Mouse (Mus musculus) CH12.LX (cell line): Measurements from ENCODE around the gene Itga9.

Experiments
- CTCF ChIP-seq, 2 experiments: IDR thresholded peaks in 1 of 2; conservative IDR thresholded peaks in 1 of 2; 2 replicates each; pipeline ENCODE4 v1.5.1; 2011 to 2012; ENCODE audit warnings: low read depth in 2 of 2, low read length in 2 of 2, improper control_type of control experiment in 1 of 2, inconsistent platforms in 1 of 2, mild to moderate bottlenecking in 1 of 2, moderate library complexity in 1 of 2
- POLR2A ChIP-seq: IDR thresholded peaks from 2 replicates; pipeline ENCODE4 v1.6.1; 2011; ENCODE audit warnings: low read depth, mild to moderate bottlenecking, improper control_type of control experiment, low read length
- USF1 ChIP-seq: IDR thresholded peaks from 2 replicates; pipeline ENCODE4 v1.6.1; 2014; ENCODE audit warnings: low read depth, mild to moderate bottlenecking, inconsistent platforms, low read length, improper control_type of control experiment

DNA sequence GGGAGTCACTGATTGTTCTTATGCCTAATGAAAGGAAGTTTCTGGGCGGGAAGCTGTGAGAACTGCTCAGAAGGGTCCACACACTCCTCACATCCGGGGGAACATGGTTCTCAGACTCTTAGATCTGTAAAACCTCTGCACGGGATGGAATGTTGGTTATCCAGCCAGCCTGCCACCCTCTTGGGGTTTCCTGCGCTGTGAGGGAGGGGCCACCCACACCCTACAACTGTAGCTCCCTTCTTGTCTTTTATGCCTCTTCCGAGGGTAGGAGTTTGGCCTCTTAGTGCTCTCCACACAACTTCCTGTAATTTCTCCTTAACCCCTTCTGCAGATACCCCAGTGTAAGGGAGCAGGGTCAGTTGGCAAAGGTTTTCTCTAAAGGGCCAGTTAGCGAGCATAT lies 23.7 kb upstream of the Itga9 start:
- TF ChIP-seq POLR2A (no peak), CTCF (conservative IDR thresholded peaks at IDR 0.05 in 1 of 2, IDR thresholded peaks at IDR 0.05 in 1 of 2; ENCODE audit: low read depth in 2 of 2, low read length in 2 of 2) (no peak), USF1 (no peak)
